10 mouse cellular contexts compared by ENCODE assay signal in genomic region chr2:3753749-3754148, GRCm38 (mm10).
DNase-seq lines count a peak whose midpoint lies in the region; ATAC-seq and TF ChIP-seq lines count a peak whose summit lies in the region.
"Had no signal": no experiment of that assay in that cellular context is flagged by ENCODE, and none has a peak within 500 bp of the region (broad histone marks: within the 10 kb centered on the region; RNA-seq: fewer than 3 reads in every experiment).

No protein-coding gene starts in this region.

- H3K9me3 ChIP-seq in midbrain, embryonic 13.5 days, result no peaks in the 10 kb centered on the region
- no peaks in the 10 kb centered on the region for H3K9me3 ChIP-seq in midbrain, embryonic 11.5 days (ENCODE audit: control insufficient read depth, low read length)
- no peaks in the 10 kb centered on the region for H3K9me3 ChIP-seq in forebrain, embryonic 16.5 days (ENCODE audit: control insufficient read depth, low read length)
- H3K9me3 ChIP-seq in neural tube, embryonic 13.5 days, result no peaks in the 10 kb centered on the region

- no peak overlapping the region for H3K4me3 ChIP-seq in midbrain, embryonic 13.5 days (replicated peaks)
- H3K4me3 ChIP-seq in midbrain, embryonic 11.5 days (ENCODE audit: low read depth, low read length), result no peak overlapping the region
- H3K4me3 ChIP-seq in forebrain, embryonic 16.5 days (replicated peaks; ENCODE audit: low read length), result no peak overlapping the region
- H3K4me3 ChIP-seq in neural tube, embryonic 13.5 days, result no peak overlapping the region
- no peak overlapping the region for H3K4me3 ChIP-seq in cerebellum, adult 2 months (replicated peaks; ENCODE audit: insufficient read depth, low read depth, low read length)

- peaks cover 52% of the 10 kb centered on the region for H3K4me1 ChIP-seq in midbrain, embryonic 13.5 days (replicated peaks)
- no peaks in the 10 kb centered on the region for H3K4me1 ChIP-seq in midbrain, embryonic 11.5 days (ENCODE audit: control insufficient read depth, insufficient read depth, low read length)
- H3K4me1 ChIP-seq in forebrain, embryonic 16.5 days (replicated peaks; ENCODE audit: control insufficient read depth, insufficient read depth, low read length), result peaks cover 22% of the 10 kb centered on the region
- H3K4me1 ChIP-seq in neural tube, embryonic 13.5 days (replicated peaks), result peaks cover 53% of the 10 kb centered on the region
- H3K4me1 ChIP-seq in cerebellum, adult 2 months (ENCODE audit: control insufficient read depth, insufficient read depth, low read length), result peaks cover 6% of the 10 kb centered on the region

- H3K4me2 ChIP-seq in midbrain, embryonic 13.5 days (replicated peaks), result no peak overlapping the region
- H3K4me2 ChIP-seq in midbrain, embryonic 11.5 days, result no peak overlapping the region
- H3K4me2 ChIP-seq in forebrain, embryonic 16.5 days (ENCODE audit: low read length), result no peak overlapping the region
- no peak overlapping the region for H3K4me2 ChIP-seq in neural tube, embryonic 13.5 days

- TF ChIP-seq POLR2A in cerebellum, adult 2 months (IDR thresholded peaks at IDR 0.05; ENCODE audit: borderline replicate concordance, insufficient read depth, low read length), result no peak

- WGBS in midbrain, embryonic 13.5 days, result 62% methylated on average over 2 of the region's 2 CpGs
- WGBS in midbrain, embryonic 11.5 days, result 81% methylated on average over 2 of the region's 2 CpGs
- 2% methylated on average over 2 of the region's 2 CpGs for WGBS in forebrain, embryonic 16.5 days
- WGBS in neural tube, embryonic 13.5 days, result 28% methylated on average over 2 of the region's 2 CpGs
- WGBS in cerebellum, adult 2 months, result 27% methylated on average over 2 of the region's 2 CpGs

- H3K9ac ChIP-seq in midbrain, embryonic 13.5 days (replicated peaks), result no peak overlapping the region
- no peak overlapping the region for H3K9ac ChIP-seq in midbrain, embryonic 11.5 days (ENCODE audit: low read length)
- H3K9ac ChIP-seq in forebrain, embryonic 16.5 days (replicated peaks; ENCODE audit: low read depth, low read length), result no peak overlapping the region
- no peak overlapping the region for H3K9ac ChIP-seq in neural tube, embryonic 13.5 days

- H3K36me3 ChIP-seq in midbrain, embryonic 13.5 days, result no peaks in the 10 kb centered on the region
- no peaks in the 10 kb centered on the region for H3K36me3 ChIP-seq in midbrain, embryonic 11.5 days (ENCODE audit: control insufficient read depth, insufficient read depth, low read length)
- no peaks in the 10 kb centered on the region for H3K36me3 ChIP-seq in forebrain, embryonic 16.5 days (ENCODE audit: control insufficient read depth, insufficient read depth)
- H3K36me3 ChIP-seq in neural tube, embryonic 13.5 days, result no peaks in the 10 kb centered on the region

- no peak for TF ChIP-seq CTCF in cerebellum, adult 2 months (IDR thresholded peaks at IDR 0.05; ENCODE audit: borderline replicate concordance, insufficient read depth, low read depth, low read length)

- DNase-seq in frontal cortex, postnatal 25 days (ENCODE audit: low spot score in 2 of 2), result no peak
- DNase-seq in midbrain, embryonic 11.5 days (ENCODE audit: low spot score, missing footprints), result no peak
- no peak for DNase-seq in cerebellum, adult 2 months
- DNase-seq in layer of hippocampus, postnatal 36 days, result no peak
- DNase-seq: cerebellum, adult 11 months; kidney, postnatal 4 days had no signal

- H3K27ac ChIP-seq in midbrain, embryonic 13.5 days, result peak overlapping the region; percentile 22
- H3K27ac ChIP-seq in midbrain, embryonic 11.5 days (ENCODE audit: low read depth, low read length), result no peak overlapping the region
- peak overlapping the region; percentile 0; the same call in 1 of the 2 replicates for H3K27ac ChIP-seq in forebrain, embryonic 16.5 days (ENCODE audit: low read length)
- peak overlapping the region; percentile 68 for H3K27ac ChIP-seq in neural tube, embryonic 13.5 days (replicated peaks)
- no peak overlapping the region for H3K27ac ChIP-seq in cerebellum, adult 2 months (ENCODE audit: insufficient read depth, low read length)

- ATAC-seq in frontal cortex, adult (ENCODE audit: low TSS enrichment), result peak; percentile 47; the same call in 1 of the 2 replicates
- no peak for ATAC-seq in midbrain, embryonic 13.5 days
- ATAC-seq in midbrain, embryonic 11.5 days (ENCODE audit: low FRiP score), result no peak
- peak; percentile 61; the same call in 1 of the 2 replicates for ATAC-seq in forebrain, embryonic 16.5 days
- peak; percentile 73 for ATAC-seq in neural tube, embryonic 13.5 days (ENCODE audit: low read depth)

- no peaks in the 10 kb centered on the region for H3K27me3 ChIP-seq in midbrain, embryonic 13.5 days
- no peaks in the 10 kb centered on the region for H3K27me3 ChIP-seq in midbrain, embryonic 11.5 days (ENCODE audit: control insufficient read depth, insufficient read depth, low read length)
- no peaks in the 10 kb centered on the region for H3K27me3 ChIP-seq in forebrain, embryonic 16.5 days (replicated peaks; ENCODE audit: control insufficient read depth, insufficient read depth, low read length)
- no peaks in the 10 kb centered on the region for H3K27me3 ChIP-seq in neural tube, embryonic 13.5 days
- no peaks in the 10 kb centered on the region for H3K27me3 ChIP-seq in cerebellum, adult 2 months (ENCODE audit: control insufficient read depth, insufficient read depth, low read length)

Comparison
In these comparisons a context has a peak if more than half of its experiments do, and no peak if none do; other contexts are left out.
1. H3K27ac ChIP-seq: peak in midbrain, embryonic 13.5 days (single experiment), forebrain, embryonic 16.5 days (single experiment) and neural tube, embryonic 13.5 days (single experiment); none in midbrain, embryonic 11.5 days (single experiment) and cerebellum, adult 2 months (single experiment).
2. ATAC-seq: peak in frontal cortex, adult (single experiment), forebrain, embryonic 16.5 days (single experiment) and neural tube, embryonic 13.5 days (single experiment); none in midbrain, embryonic 13.5 days (single experiment) and midbrain, embryonic 11.5 days (single experiment).